Mouse (Mus musculus) inflammation-experienced regulatory T-cells, adult 16 weeks (primary cell): ENCODE results near the gene Gm5294. TPM values are rescaled to one million over a fixed set of nuclear protein-coding genes. Genes with fewer than 3 reads are reported as not detected.

ENCODE experiments used
- polyA plus RNA-seq: library from polyadenylated mRNA; unstranded; fragments of 100-300 nt; shearing (Covaris generic); gene quantifications from one replicate; pipeline ENCODE4 v1.2.1, GENCODE M21; 2017

Gene Gm5294
- not detected for polyA plus RNA-seq

GRCm38 (mm10) chr5:138819780-138820179 lies at the start of gene Gm5294:
Gene Gm5294, plus strand, starts transcription at chr5:138820080.

Other genes with a start within 250 kb of the Gm5294 start
- gene Zfp68, start 200.3 kb upstream of the Gm5294 start, polyA plus RNA-seq: 76.7 TPM
- gene A430033K04Rik, start 197.2 kb upstream of the Gm5294 start, polyA plus RNA-seq: 9.9 TPM
- not detected for gene Fam20c, start 65.6 kb upstream of the Gm5294 start, polyA plus RNA-seq
- not detected for gene Pdgfa, start 177.3 kb downstream of the Gm5294 start, polyA plus RNA-seq